Mouse (Mus musculus) layer of hippocampus, postnatal 14 days (tissue): ENCODE measurements around the gene Adgrg3. TPM values are rescaled to one million over a fixed set of nuclear protein-coding genes. Genes with fewer than 3 reads are reported as not detected.

Source experiments
- DNase-seq, 2 experiments: peaks; one replicate each; pipeline ENCODE4 v3.0.0; 2021 to 2022; ENCODE audit warnings: low spot score in 2 of 2, mixed read lengths in 1 of 2
- long read RNA-seq, 2 experiments: library from polyadenylated mRNA; stranded (forward); transcript quantifications; one replicate each; pipeline ENCODE4 v2.0.0; 2021
- total RNA-seq, 2 experiments: library from RNA; stranded (reverse); gene quantifications; 2 replicates each; pipeline ENCODE4 v1.2.3; 2021

Gene Adgrg3
- total RNA-seq, result under 1 TPM in 1 of 2 experiments, not detected in 1; 0.48 TPM
- long read RNA-seq, experiment 1, result 0 reads
- long read RNA-seq, experiment 2, result 0 reads

- DNase-seq, result no peak
These were observed at the start of gene Adgrg3 for GRCm38 (mm10) chr8:95017451-95017850. Adgrg3 (plus strand) TSS chr8:95017692.

DNA sequence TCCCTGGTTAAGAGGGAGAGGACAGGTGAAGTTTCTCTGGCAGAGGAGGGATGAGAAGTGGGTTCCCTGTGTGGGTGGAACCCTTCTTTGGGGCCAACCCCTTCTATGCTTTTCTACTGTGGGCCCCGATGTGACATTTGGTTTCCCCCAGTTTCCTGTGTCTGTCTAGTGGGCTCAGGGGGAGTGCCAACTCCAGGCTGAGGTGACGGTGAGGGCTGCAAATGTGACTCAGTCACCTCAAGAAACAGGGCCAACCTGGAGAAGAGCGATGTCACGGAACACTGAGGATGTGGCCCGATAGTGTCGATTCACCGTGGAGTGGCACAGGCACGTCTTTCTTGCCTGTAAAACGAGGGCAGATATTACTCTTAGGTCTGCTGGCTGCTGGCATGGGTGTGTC, 44.2 kb upstream of the Adgrg3 start:
- DNase-seq, result no peak

DNA sequence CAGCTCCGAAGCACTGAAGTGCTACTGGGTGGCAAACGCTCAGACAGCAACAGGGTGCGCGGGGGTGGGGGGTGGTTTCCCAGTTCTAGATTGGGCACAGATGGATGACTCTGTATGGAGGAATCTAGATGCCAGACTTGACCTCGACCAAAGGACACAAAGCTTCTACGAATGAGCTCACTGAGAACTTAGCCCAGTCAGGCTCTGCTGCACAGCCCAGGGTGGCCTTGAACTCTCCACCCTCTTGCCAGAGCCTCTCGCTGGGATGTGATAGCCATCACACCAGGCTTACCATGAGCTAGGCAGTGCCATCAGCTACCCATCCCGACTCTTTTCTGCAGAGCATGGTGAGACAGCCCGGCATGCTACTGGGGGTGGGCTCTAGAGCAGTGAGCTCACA, 43.7 kb upstream of the Adgrg3 start:
- DNase-seq, result no peak

DNA sequence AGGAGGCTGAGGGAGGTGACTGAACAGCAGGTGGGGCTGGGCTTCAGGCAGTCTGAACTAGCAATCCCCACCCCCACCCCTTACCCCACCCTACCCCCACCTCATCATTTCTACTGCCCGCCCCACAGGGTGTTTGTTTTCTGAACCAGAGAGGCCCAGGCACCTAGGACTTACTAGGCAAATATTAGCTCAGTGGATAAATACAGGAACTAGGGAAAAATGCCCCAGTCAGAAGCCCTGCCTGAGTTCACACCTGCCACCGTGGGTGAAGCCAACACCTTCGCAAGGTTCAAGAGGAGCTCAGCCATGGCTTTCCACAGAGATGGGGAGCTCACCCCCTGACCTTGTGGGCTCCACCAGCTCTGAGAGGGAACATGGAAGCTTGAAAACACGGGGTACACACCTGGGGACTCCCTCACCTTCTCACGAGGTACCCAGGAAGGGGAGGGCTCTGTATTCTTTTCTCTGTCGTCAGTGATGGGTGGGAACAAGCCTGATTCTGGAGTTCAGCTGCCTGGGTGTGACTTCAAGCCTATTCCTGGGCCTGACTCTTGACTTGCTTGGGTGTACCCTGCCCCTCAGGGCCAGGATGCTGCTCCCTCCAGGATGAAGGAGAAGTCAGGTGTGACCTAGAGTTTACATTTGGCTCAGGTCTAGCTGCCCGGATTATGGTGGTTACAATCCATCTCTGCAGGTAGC, 42.9 kb upstream of the Adgrg3 start, which contains the start of gene Adgrg1:
TSS of gene Adgrg1 (plus strand) at position 285 of the 699 bp plus-strand sequence.
- no peak for DNase-seq

GRCm38 (mm10) chr8:94976651-94977417, 40.7 kb upstream of the Adgrg3 start:
- no peak for DNase-seq

GRCm38 (mm10) chr8:94978131-94978530, 39.4 kb upstream of the Adgrg3 start:
- DNase-seq, result no peak

GRCm38 (mm10) chr8:94978593-94979319, 38.7 kb upstream of the Adgrg3 start:
- no peak for DNase-seq

- DNase-seq, result no peak
These were observed 37.3 kb upstream of the Adgrg3 start for GRCm38 (mm10) chr8:94980176-94980575.

- no peak for DNase-seq
These were observed 36.5 kb upstream of the Adgrg3 start for GRCm38 (mm10) chr8:94980976-94981375.

- DNase-seq, result peak in 1 of 2 experiments; percentile 79
These were observed 35.6 kb upstream of the Adgrg3 start for GRCm38 (mm10) chr8:94981848-94982247.

DNA sequence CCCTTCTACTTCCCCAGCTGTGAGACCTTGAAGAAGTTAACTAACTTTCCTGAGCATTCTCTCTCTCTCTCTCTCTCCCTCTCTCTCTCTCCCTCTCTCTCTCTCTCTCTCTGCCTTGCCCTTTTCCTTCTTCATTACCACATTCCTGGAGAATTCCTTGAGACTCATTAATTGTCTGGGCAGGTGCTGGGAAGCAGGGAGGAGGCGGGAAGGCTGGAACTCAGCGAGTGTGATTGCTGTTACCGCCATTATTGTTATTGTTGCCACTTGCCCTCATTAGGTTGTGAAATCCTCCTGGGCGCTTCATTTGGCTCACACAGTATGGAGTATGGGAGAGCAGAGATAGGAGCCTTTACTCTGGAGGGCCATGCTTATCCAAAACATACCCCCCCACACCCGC, 34.3 kb upstream of the Adgrg3 start:
- no peak for DNase-seq

DNA sequence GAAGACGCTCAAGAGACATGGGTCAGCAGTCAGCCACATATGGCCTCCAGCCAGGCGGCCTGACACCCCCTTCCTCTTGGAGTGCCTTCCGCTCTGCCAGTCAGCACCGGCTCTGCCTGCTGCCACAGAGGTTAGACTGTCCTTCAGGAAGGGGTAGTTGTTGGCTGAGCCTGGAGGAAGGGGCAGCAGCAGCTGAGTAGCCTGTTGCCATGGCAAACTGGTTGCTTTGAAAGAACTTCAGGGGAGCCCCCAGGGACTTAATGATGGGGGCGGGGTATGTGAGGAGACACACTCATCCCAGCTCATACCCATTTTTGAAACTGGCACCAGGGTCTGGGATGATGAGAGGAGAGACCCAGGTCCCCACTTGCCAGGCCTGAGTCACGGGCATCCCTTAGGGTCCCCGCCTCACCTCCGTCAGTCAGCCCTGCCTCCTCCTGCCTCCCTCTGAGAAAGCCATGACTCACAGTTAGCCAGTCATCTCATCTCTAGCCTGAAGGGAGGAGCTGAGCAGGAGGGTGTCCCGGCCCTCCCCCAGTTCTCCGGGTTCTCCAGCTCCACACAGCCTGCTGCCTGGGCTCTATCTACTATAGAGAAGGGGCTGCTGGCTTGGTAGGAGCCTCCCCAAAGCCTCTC, 33.5 kb upstream of the Adgrg3 start:
- DNase-seq, result no peak

GRCm38 (mm10) chr8:94985023-94985422, 32.5 kb upstream of the Adgrg3 start:
- no peak for DNase-seq

GRCm38 (mm10) chr8:94986676-94987075, 30.8 kb upstream of the Adgrg3 start:
- peak in 1 of 2 experiments; percentile 73 for DNase-seq

GRCm38 (mm10) chr8:94987553-94987952, 29.9 kb upstream of the Adgrg3 start:
- DNase-seq, result no peak

DNA sequence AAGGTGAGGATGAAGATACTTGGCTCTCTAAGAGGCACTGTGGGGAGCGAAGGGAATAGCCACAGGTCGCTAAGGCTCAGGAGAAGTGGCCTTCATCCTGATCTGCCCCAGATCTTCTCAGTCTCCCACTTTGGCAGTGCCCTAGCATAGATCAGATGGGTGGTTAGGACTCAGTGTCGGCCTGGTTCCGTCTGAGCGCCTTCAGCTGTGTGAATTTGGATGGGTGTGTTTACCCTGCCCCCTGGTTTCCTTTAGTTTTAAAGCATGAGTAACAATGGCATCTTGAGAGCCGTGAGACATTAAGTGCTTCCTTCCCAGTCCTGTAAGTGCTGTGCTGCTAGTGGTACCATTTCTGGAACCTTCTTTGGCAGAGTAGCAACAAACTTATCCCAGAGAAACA, 28.9 kb upstream of the Adgrg3 start:
- no peak for DNase-seq

GRCm38 (mm10) chr8:94989711-94990110, 27.8 kb upstream of the Adgrg3 start:
- DNase-seq, result no peak

DNA sequence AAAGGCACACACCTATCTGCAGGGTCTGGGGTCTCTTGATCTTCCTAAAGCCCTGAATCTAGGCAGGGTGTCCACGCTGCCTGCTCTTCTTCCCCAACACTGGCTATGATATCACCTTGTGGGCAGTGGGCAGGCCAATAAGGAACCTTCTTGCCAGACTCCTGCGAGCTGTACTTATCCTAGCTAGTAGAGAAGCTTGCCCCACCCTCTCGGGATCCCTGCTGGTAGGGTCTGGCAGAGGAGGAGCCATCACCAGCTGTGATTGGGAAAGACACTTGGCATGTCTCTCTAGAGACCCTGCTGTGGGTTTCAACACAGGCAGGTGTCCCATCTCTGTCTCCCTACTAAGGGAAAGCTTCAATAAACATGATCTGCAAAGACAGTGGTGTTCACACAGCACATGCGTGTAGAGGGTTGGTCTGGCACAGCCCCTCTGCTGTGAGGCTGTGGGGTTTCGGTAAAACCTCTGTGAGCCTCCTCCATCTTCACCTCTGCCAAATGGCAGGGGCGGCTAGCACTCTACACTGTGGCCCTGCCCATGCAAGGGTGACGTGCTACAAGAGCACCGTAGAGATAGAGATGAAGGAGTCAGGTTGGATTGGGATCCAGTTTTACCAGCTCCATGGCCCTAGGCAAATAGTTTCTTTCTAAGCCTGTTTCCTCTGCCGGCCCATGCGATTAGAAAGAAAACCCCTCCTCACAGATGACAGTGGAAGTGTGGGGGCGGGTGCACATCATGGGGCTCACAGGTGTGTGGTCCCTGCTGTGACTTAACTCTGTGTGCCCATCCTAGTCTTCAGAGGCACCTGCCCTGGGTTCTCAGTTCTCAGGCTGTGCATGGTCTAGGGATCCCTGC, 26.7 kb upstream of the Adgrg3 start:
- DNase-seq, result no peak

- no peak for DNase-seq
These were observed 26.0 kb upstream of the Adgrg3 start for GRCm38 (mm10) chr8:94991454-94991994.

DNA sequence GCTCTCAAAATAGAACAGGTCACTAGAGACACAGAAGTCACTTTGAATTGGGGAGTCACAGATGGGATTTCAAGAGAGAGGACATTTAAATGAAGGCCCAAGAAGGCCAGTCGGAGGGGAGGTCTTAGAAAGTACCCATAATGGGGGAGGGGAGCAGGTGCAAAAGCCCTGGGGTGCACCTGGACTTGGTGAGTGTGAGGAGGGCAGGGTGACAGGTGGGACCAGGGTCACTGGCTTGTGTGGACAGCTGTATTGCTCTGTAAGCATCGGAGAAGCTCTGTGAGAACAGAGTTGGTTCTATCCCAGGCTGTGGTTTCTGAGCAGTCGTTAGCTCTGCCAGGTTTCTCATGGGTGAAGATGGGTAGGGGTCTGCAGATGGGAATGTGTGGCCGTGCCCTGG, 25.5 kb upstream of the Adgrg3 start:
- DNase-seq, result no peak
